Mouse (Mus musculus) ES-Bruce4 (cell line): ENCODE measurements around the gene Lrp1.

ENCODE experiments used
- CTCF ChIP-seq: IDR thresholded peaks from one replicate; pipeline ENCODE4 v1.8.1; 2011; ENCODE audit warnings: low read depth, low read length
- EP300 ChIP-seq: IDR thresholded peaks from 2 replicates; pipeline ENCODE4 v1.6.1; 2011; ENCODE audit warnings: low read depth, low read length; ENCODE audit not compliant: insufficient read depth
- POLR2A ChIP-seq: IDR thresholded peaks from one replicate; pipeline ENCODE4 v1.8.1; 2011; ENCODE audit warnings: low read length; ENCODE audit not compliant: insufficient read depth

DNA sequence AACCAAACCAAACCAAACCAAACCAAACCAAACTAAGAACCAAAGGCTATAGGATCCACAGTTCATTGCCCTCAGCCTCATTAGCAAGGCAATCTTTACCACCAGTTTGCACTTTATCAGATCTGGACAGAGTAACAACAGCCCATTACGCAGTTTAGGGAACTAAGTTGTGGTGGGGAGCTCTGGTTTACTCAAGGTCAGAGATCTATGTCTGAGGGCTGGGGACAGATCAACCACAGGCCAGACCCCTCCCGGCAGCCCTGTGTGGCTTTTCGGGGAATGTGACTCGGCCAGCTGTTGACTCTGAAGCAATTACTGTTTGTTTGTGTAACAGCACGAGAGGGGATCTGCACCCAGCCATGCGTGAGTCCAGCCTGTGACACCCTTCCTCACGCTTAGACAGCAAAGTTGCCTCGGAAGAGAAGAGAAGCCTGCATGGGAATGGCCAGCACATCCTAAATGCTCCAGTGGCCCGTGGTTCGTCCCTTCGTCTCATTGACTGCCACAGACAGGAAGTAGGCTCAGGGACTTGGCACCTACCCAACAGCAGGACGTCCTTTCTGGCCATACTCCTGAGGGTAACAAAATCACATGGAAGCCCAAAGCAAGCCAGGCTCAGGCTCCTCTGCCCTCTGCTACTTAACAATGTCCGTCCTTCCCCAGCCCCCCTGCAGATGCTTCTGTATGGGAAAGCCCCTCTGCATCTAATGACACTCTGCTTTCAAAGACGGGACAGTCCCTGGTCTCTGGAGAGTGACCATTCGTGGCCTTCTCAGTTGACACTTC, 16.3 kb downstream of the Lrp1 start:
- TF ChIP-seq CTCF (no peak), EP300 (no peak), POLR2A (no peak)
